Mouse (Mus musculus) forebrain, postnatal 0 days (tissue): ENCODE data around the gene Rem1. TPM values are rescaled to one million over a fixed set of nuclear protein-coding genes. Genes with fewer than 3 reads are reported as not detected.

ENCODE experiments used
- ATAC-seq: fragments of 200-750 bp; cut with Nextera tagmentation; 2 replicates; pipeline ENCODE4 v1.8.0; 2017; ENCODE audit warnings: mild to moderate bottlenecking, moderate library complexity
- DNase-seq: peaks from one replicate; pipeline ENCODE4 v3.0.0-alpha.2; 2015
- H3K27ac ChIP-seq: fragments of 300-500 bp; sonication (generic); 2 replicates; pipeline ENCODE4 v1.5.1; 2014; ENCODE audit warnings: low read depth, mild to moderate bottlenecking, antibody characterized with exemption, low read length, moderate library complexity, mixed read lengths
- H3K27me3 ChIP-seq: fragments of 300-500 bp; sonication (generic); 2 replicates; pipeline ENCODE4 v1.6.1; 2014; ENCODE audit warnings: mild to moderate bottlenecking, low read length, mixed read lengths; ENCODE audit not compliant: insufficient read depth
- H3K36me3 ChIP-seq: fragments of 300-500 bp; sonication (generic); 2 replicates; pipeline ENCODE4 v1.6.1; 2014; ENCODE audit warnings: mild to moderate bottlenecking, moderate library complexity; ENCODE audit not compliant: insufficient read depth
- H3K4me1 ChIP-seq: fragments of 300-500 bp; sonication (generic); 2 replicates; pipeline ENCODE4 v1.6.1; 2014; ENCODE audit warnings: antibody characterized with exemption; ENCODE audit not compliant: insufficient read depth
- H3K4me2 ChIP-seq: fragments of 300-500 bp; sonication (generic); 2 replicates; pipeline ENCODE4 v1.6.1; 2014; ENCODE audit warnings: low read depth, mild to moderate bottlenecking, moderate library complexity
- H3K4me3 ChIP-seq: fragments of 300-500 bp; sonication (generic); 2 replicates; pipeline ENCODE4 v1.5.1; 2014; ENCODE audit warnings: low read depth, low read length, mixed read lengths
- H3K9ac ChIP-seq: fragments of 300-500 bp; sonication (generic); 2 replicates; pipeline ENCODE4 v1.6.1; 2014; ENCODE audit warnings: mild to moderate bottlenecking
- H3K9me3 ChIP-seq: fragments of 300-500 bp; sonication (generic); 2 replicates; pipeline ENCODE4 v1.6.1; 2016; ENCODE audit warnings: low read length
- CTCF ChIP-seq: sonication (generic); IDR thresholded peaks from 2 replicates; pipeline ENCODE4 v1.5.1; 2016; ENCODE audit warnings: antibody characterized with exemption, control low read depth, low read depth
- WGBS: fragments of 180-500 bp; shearing (Covaris S2); extraction: QIAGEN DNeasy Blood & Tissue Kit; methylation state at CpG from one replicate; pipeline ENCODE4 v1.1.7; 2014; 5-methylcytosine and 5-hydroxymethylcytosine counted together
- polyA plus RNA-seq: library from polyadenylated mRNA; unstranded; fragments of >200 nt; fragmentation: Nextera tagmentation; extraction: Ambion mirVana; gene quantifications from 2 replicates; pipeline ENCODE4 v1.2.1, GENCODE M21; 2015
- total RNA-seq: library from RNA; depleted of rRNA; stranded (reverse); fragments of >200 nt; gene quantifications from 2 replicates; pipeline ENCODE4 v1.2.3, GENCODE M21; 2014; rRNA removed

The Rem1 gene
- total RNA-seq (0.46 and 2.7 TPM in 2 replicates), polyA plus RNA-seq (0.44 and 0.53 TPM in 2 replicates)

DNA sequence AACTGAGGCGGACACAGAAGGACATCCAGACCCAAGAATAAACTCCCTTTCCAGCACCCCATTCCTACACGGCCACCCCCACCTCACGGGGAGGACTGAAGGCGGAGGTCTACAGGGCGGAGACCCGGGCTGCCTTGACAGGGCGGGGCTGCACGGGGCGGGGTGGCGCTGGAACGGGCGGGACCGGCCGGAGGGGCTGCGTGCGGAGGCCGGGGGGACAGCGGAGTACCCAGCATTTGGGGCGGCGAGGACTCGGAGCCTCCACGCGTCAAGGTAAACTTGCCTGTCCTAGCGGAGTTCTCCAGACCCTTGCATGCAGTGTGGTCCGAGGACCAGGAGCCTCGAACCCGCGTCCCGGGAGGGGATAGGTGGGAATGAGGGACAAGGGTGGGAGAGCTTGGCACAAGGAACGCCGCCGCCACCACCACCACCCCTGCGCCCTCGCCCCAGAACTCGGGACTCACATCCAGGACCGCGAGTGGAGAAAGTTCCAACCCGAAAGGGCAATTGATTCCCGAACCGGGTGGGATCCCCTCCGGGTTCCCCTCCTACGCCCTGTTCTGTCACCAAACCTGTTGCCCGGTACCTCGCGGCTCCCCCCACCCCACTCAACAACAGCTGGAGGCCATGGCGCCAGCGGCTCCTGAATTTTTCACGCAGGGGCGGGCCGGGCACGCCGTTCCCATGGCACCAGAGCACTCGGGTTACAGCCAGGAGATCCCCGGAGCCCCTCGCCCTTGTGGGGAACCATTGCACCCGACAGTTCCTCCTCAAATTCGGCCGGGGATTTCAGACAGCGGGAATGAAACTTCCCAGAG, at the start of gene Rem1:
Gene Rem1, plus strand, starts transcription at position 178 of the 818 bp plus-strand sequence.
- no peak for TF ChIP-seq CTCF
- Histone ChIP-seq H3K27ac (no peak within 1 kb of the TSS), H3K9ac (peak within 1 kb of the TSS; percentile 33), H3K4me2 (peak within 1 kb of the TSS; percentile 55), H3K4me3 (peak within 1 kb of the TSS; percentile 28), H3K9me3 (no peaks in the 10 kb centered on the region), H3K27me3 (peaks cover 26% of the 10 kb centered on the region), H3K36me3 (no peaks in the 10 kb centered on the region), H3K4me1 (peaks cover 10% of the 10 kb centered on the region; the same call in 1 of the 2 replicates)
- ATAC-seq: peak; percentile 53; the same call in 1 of the 2 replicates
- 3% methylated on average over 58 of the region's 59 CpGs for WGBS
- DNase-seq: no peak

- Histone ChIP-seq H3K9ac (no peak within 1 kb of the TSS), H3K4me2 (no peak within 1 kb of the TSS), H3K4me1 (no peaks in the 10 kb centered on the region), H3K9me3 (no peaks in the 10 kb centered on the region), H3K27ac (no peak within 1 kb of the TSS), H3K27me3 (no peaks in the 10 kb centered on the region), H3K36me3 (no peaks in the 10 kb centered on the region), H3K4me3 (no peak within 1 kb of the TSS)
- 75% methylated on average over 7 of the region's 7 CpGs for WGBS
- TF ChIP-seq CTCF: no peak
- DNase-seq: no peak
- ATAC-seq: no peak
These were observed 46.6 kb upstream of the Rem1 start, which contains the start of gene Defb19 for GRCm38 (mm10) chr2:152580107-152580506. Gene Defb19, minus strand, starts transcription at chr2:152580312.

DNA sequence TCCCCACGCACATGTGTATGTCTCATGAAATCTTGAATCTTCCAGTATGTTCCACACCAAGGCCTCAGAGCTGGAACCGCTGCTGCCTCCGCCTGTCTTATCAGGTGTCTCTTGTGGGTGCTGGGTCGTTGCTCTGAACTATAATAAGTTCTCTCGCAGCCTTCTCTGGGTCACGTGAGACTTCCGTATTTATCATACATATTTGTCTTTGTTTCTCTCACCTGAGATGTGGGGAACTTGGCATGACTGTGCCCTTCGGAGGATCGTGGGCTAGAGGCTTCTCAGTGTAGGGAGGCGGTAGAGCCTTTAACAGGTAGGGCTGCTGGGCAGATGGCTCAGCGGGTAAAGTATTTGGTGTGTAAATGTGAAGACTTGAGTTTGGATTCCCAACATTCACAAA, 46.1 kb upstream of the Rem1 start:
- H3K9ac ChIP-seq: no peak overlapping the region
- no peak overlapping the region for H3K27ac ChIP-seq
- TF ChIP-seq CTCF: no peak
- H3K4me3 ChIP-seq: no peak overlapping the region
- no peaks in the 10 kb centered on the region for H3K9me3 ChIP-seq
- H3K4me1 ChIP-seq: no peaks in the 10 kb centered on the region
- DNase-seq: no peak
- H3K36me3 ChIP-seq: no peaks in the 10 kb centered on the region
- no peaks in the 10 kb centered on the region for H3K27me3 ChIP-seq
- no peak overlapping the region for H3K4me2 ChIP-seq
- no peak for ATAC-seq
- WGBS: 92% methylated on average over 11 of the region's 11 CpGs

DNA sequence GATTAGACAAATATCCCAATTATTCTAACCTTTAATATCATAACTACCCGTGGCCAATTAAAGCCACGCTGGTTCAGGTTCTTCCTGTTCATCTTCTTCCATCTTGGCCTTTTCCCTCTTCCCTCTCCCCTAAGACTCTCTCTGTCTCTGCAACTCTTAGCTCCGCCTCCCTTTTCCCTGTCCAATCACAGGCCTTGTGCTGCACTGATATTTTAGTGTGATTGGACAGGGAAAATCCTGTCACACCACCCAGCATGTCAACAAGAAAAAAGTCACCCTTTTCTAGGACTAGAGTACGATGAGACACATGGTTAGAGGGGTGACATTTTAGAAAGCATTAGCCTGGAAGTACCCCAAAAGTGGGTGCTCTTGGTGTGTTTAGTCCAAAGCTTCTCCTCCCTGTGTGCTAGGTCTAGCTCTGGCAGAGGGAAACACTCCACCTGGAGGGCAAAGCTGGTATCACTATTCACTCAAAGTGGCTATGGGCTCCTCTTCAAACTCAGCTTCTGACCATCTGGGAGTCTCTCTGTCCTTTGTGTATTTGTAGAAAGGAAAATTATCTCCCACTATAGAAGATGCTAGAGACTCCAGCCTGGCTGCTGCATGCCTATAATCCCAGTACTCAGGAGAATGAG, 39.7 kb upstream of the Rem1 start:
- no peaks in the 10 kb centered on the region for H3K9me3 ChIP-seq
- no peak overlapping the region for H3K27ac ChIP-seq
- TF ChIP-seq CTCF: peak; percentile 34
- no peak overlapping the region for H3K9ac ChIP-seq
- ATAC-seq (no peak), DNase-seq (no peak)
- H3K36me3 ChIP-seq: no peaks in the 10 kb centered on the region
- WGBS: 69% methylated on average over 4 of the region's 4 CpGs
- H3K4me2 ChIP-seq: no peak overlapping the region
- H3K4me1 ChIP-seq: no peaks in the 10 kb centered on the region
- no peak overlapping the region for H3K4me3 ChIP-seq
- no peaks in the 10 kb centered on the region for H3K27me3 ChIP-seq

DNA sequence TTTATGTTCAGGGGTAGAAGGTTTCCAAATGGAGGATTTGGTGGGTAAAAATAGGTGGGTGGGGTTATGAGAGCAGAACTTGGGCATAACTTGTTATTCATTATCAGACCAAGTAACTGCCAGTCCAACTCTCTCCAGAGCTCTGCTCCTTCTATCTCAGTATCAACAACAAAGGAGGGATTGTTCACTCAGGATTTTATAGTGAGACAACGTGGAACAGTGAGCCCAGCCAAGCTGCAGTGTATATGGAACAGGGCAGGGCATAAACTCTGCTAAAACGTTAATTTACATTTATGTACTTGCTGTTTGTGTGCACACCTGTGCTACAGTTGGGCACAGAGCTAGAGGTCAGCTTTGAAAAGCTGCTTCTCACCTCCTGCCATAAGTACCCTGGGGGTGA, 38.3 kb upstream of the Rem1 start:
- TF ChIP-seq CTCF: no peak
- no peak for ATAC-seq
- H3K4me1 ChIP-seq: no peaks in the 10 kb centered on the region

DNA sequence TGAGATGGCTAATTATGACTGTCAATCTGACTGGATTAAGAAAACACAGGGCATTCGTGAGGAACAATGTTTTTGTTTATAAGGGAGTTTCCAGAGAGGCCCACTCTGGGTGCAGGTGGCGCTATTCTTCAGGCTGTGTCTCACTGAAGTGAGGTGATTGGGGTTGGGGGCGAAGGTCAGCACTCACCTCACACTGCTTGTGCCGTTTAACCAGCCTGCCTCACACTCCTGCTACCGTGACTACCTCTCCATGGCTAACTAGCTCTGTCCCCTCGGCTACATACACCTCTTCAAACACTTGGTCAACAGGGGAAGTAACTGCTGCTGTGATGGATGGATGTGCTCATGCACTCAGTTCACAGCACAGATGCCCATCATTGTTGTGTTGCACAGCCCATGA, 37.7 kb upstream of the Rem1 start:
- Histone ChIP-seq H3K36me3 (no peaks in the 10 kb centered on the region), H3K27ac (no peak overlapping the region), H3K9me3 (no peaks in the 10 kb centered on the region), H3K27me3 (no peaks in the 10 kb centered on the region), H3K4me1 (no peaks in the 10 kb centered on the region), H3K4me3 (no peak overlapping the region), H3K4me2 (no peak overlapping the region), H3K9ac (no peak overlapping the region)
- WGBS: 34% methylated on average over 6 of the region's 6 CpGs
- no peak for TF ChIP-seq CTCF
- ATAC-seq (no peak), DNase-seq (no peak)

More for the DNA sequence above, 38.3 kb upstream of the Rem1 start:
- DNase-seq: no peak
- Histone ChIP-seq H3K9ac (no peak overlapping the region), H3K36me3 (no peaks in the 10 kb centered on the region), H3K4me2 (no peak overlapping the region), H3K27ac (no peak overlapping the region), H3K27me3 (no peaks in the 10 kb centered on the region), H3K4me3 (no peak overlapping the region), H3K9me3 (no peaks in the 10 kb centered on the region)
- 27% methylated on average over 2 of the region's 2 CpGs for WGBS

GRCm38 (mm10) chr2:152599299-152599698, 27.5 kb upstream of the Rem1 start, which contains the start of gene Defb45:
Gene Defb45, minus strand, starts transcription at chr2:152599399.
- DNase-seq: no peak
- Histone ChIP-seq H3K9ac (no peak within 1 kb of the TSS), H3K27ac (no peak within 1 kb of the TSS), H3K9me3 (no peaks in the 10 kb centered on the region), H3K36me3 (no peaks in the 10 kb centered on the region), H3K4me3 (no peak within 1 kb of the TSS), H3K4me1 (no peaks in the 10 kb centered on the region), H3K27me3 (no peaks in the 10 kb centered on the region), H3K4me2 (no peak within 1 kb of the TSS)
- no peak for TF ChIP-seq CTCF
- ATAC-seq: no peak
- 61% methylated on average over 7 of the region's 7 CpGs for WGBS
